Mouse (Mus musculus) C2C12 (cell line): ENCODE measurements around the gene Hnrnpc.

Experiments
- CTCF ChIP-seq: IDR thresholded peaks from one replicate; pipeline ENCODE4 v1.5.1; 2011; ENCODE audit not compliant: control insufficient read depth, insufficient read depth, insufficient read length
- MAX ChIP-seq: IDR thresholded peaks from one replicate; pipeline ENCODE4 v1.6.1; 2011; ENCODE audit warnings: mild to moderate bottlenecking, control low read depth

GRCm38 (mm10) chr14:52026342-52026741, 77.5 kb downstream of the Hnrnpc start:
- no peak for TF ChIP-seq CTCF
- no peak for TF ChIP-seq MAX
